ENCODE assay signal across 29 mouse cellular contexts in the genomic region with DNA sequence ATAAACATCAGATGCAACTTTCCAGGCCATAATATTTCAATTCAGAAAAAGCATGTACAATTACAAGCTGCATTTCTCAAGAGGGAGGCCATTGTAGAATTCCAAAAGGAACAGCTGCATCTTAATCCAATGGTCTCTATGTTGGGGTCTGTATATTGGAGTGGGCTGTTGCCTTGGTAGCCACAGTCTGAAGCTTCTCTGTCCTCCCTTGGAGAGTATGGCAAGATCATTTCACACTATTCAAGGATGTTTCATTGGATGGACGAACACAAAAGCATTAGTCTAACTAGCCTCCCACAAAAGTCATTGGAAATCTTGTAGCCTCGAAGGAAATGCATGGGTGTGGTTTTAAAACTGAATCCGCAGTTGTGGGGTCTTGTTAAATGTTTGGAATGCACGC.
A peak's percentile ranks its signal among the peaks of the same experiment; 100 is the strongest.
DNase-seq lines count a peak whose midpoint lies in the region; ATAC-seq lines count a peak whose summit lies in the region.
"Had no signal": no experiment of that assay in that cellular context is flagged by ENCODE, and none has a peak within 500 bp of the region (broad histone marks: within the 10 kb centered on the region; RNA-seq: fewer than 3 reads in every experiment).

No protein-coding gene starts in this region.

- peak; percentile 53 for DNase-seq in embryonic facial prominence, embryonic 14.5 days (ENCODE audit: low spot score)
- no peak for DNase-seq in embryonic facial prominence, embryonic 10.5 days (ENCODE audit: low spot score)
- peak; percentile 66 for DNase-seq in midbrain, embryonic 11.5 days (ENCODE audit: low spot score, missing footprints)
- peak; percentile 5 for DNase-seq in embryo, embryonic 10.5 days (ENCODE audit: low spot score)
- peak; percentile 4 for DNase-seq in mesoderm, embryonic 11.5 days (ENCODE audit: low read depth, low spot score)
- no peak for DNase-seq in thymus, postnatal 10 days (ENCODE audit: low spot score in 2 of 2)
- DNase-seq: adrenal gland, adult 2 months; adrenal gland, postnatal 14 days; B cell, adult 2 months; cerebellum, adult 11-12 months; cerebellum, adult 8-10 months; cerebellum, postnatal 10 days; cerebellum, postnatal 36 days; gastrocnemius, postnatal 10 days; gastrocnemius, postnatal 36 days; heart, postnatal 36 days had no signal

- no peak overlapping the region for H3K27ac ChIP-seq in embryonic facial prominence, embryonic 14.5 days (replicated peaks; ENCODE audit: low read depth, low read length)
- no peak overlapping the region for H3K27ac ChIP-seq in embryonic facial prominence, embryonic 10.5 days (replicated peaks)
- H3K27ac ChIP-seq in midbrain, embryonic 11.5 days (ENCODE audit: low read depth, low read length) = no peak overlapping the region
- H3K27ac ChIP-seq in midbrain, embryonic 13.5 days = no peak overlapping the region
- H3K27ac ChIP-seq: embryonic facial prominence, embryonic 12.5 days; forebrain, embryonic 12.5 days; forebrain, embryonic 15.5 days; hindbrain, embryonic 10.5 days; hindbrain, embryonic 13.5 days; intestine, embryonic 15.5 days had no signal

- H3K9me3 ChIP-seq in embryonic facial prominence, embryonic 14.5 days (ENCODE audit: control insufficient read depth, low read length) = no peaks in the 10 kb centered on the region
- no peaks in the 10 kb centered on the region for H3K9me3 ChIP-seq in embryonic facial prominence, embryonic 10.5 days
- H3K9me3 ChIP-seq in midbrain, embryonic 11.5 days (ENCODE audit: control insufficient read depth, low read length) = no peaks in the 10 kb centered on the region
- no peaks in the 10 kb centered on the region for H3K9me3 ChIP-seq in midbrain, embryonic 13.5 days
- H3K9me3 ChIP-seq: embryonic facial prominence, embryonic 12.5 days; forebrain, embryonic 12.5 days; forebrain, embryonic 15.5 days; G1E; hindbrain, embryonic 10.5 days; hindbrain, embryonic 13.5 days; intestine, embryonic 15.5 days had no signal

- WGBS in embryonic facial prominence, embryonic 14.5 days = 40% methylated on average over 4 of the region's 4 CpGs
- 70% methylated on average over 4 of the region's 4 CpGs for WGBS in embryonic facial prominence, embryonic 10.5 days
- WGBS in midbrain, embryonic 11.5 days = 42% methylated on average over 4 of the region's 4 CpGs
- 23% methylated on average over 4 of the region's 4 CpGs for WGBS in midbrain, embryonic 13.5 days

- H3K9ac ChIP-seq in embryonic facial prominence, embryonic 14.5 days (ENCODE audit: low read depth, low read length) = no peak overlapping the region
- no peak overlapping the region for H3K9ac ChIP-seq in midbrain, embryonic 11.5 days (ENCODE audit: low read length)
- H3K9ac ChIP-seq in midbrain, embryonic 13.5 days (replicated peaks) = no peak overlapping the region
- H3K9ac ChIP-seq: embryonic facial prominence, embryonic 12.5 days; forebrain, embryonic 12.5 days; forebrain, embryonic 15.5 days; hindbrain, embryonic 13.5 days; intestine, embryonic 15.5 days had no signal

- no peak overlapping the region for H3K4me3 ChIP-seq in embryonic facial prominence, embryonic 14.5 days (ENCODE audit: low read depth, low read length)
- H3K4me3 ChIP-seq in embryonic facial prominence, embryonic 10.5 days = no peak overlapping the region
- no peak overlapping the region for H3K4me3 ChIP-seq in midbrain, embryonic 11.5 days (ENCODE audit: low read depth, low read length)
- H3K4me3 ChIP-seq in midbrain, embryonic 13.5 days (replicated peaks) = no peak overlapping the region
- H3K4me3 ChIP-seq: embryonic facial prominence, embryonic 12.5 days; erythroblast, embryonic 14.5 days; forebrain, embryonic 12.5 days; forebrain, embryonic 15.5 days; hindbrain, embryonic 10.5 days; hindbrain, embryonic 13.5 days; intestine, embryonic 15.5 days had no signal

- H3K27me3 ChIP-seq in embryonic facial prominence, embryonic 14.5 days (replicated peaks; ENCODE audit: control insufficient read depth, insufficient read depth, low read length) = no peaks in the 10 kb centered on the region
- no peaks in the 10 kb centered on the region for H3K27me3 ChIP-seq in embryonic facial prominence, embryonic 10.5 days (replicated peaks; ENCODE audit: low read depth, poor library complexity, severe bottlenecking)
- H3K27me3 ChIP-seq in midbrain, embryonic 11.5 days (ENCODE audit: control insufficient read depth, insufficient read depth, low read length) = no peaks in the 10 kb centered on the region
- H3K27me3 ChIP-seq in midbrain, embryonic 13.5 days = no peaks in the 10 kb centered on the region
- H3K27me3 ChIP-seq: CH12.LX; embryonic facial prominence, embryonic 12.5 days; forebrain, embryonic 12.5 days; forebrain, embryonic 15.5 days; hindbrain, embryonic 13.5 days; intestine, embryonic 15.5 days had no signal

- peak; percentile 70; the same call in 1 of the 2 replicates for ATAC-seq in embryonic facial prominence, embryonic 14.5 days (ENCODE audit: low read depth)
- no peak for ATAC-seq in midbrain, embryonic 11.5 days (ENCODE audit: low FRiP score)
- no peak for ATAC-seq in midbrain, embryonic 13.5 days
- ATAC-seq: forebrain, embryonic 15.5 days; hindbrain, embryonic 16.5 days; intestine, embryonic 15.5 days; Patski had no signal

- no peaks in the 10 kb centered on the region for H3K36me3 ChIP-seq in embryonic facial prominence, embryonic 14.5 days (ENCODE audit: control insufficient read depth, insufficient read depth, low read length)
- H3K36me3 ChIP-seq in embryonic facial prominence, embryonic 10.5 days (replicated peaks) = no peaks in the 10 kb centered on the region
- no peaks in the 10 kb centered on the region for H3K36me3 ChIP-seq in midbrain, embryonic 11.5 days (ENCODE audit: control insufficient read depth, insufficient read depth, low read length)
- no peaks in the 10 kb centered on the region for H3K36me3 ChIP-seq in midbrain, embryonic 13.5 days
- H3K36me3 ChIP-seq: embryonic facial prominence, embryonic 12.5 days; forebrain, embryonic 12.5 days; forebrain, embryonic 15.5 days; G1E; hindbrain, embryonic 10.5 days; hindbrain, embryonic 13.5 days; intestine, embryonic 15.5 days had no signal

- H3K4me2 ChIP-seq in embryonic facial prominence, embryonic 14.5 days (ENCODE audit: low read depth, low read length) = no peak overlapping the region
- H3K4me2 ChIP-seq in midbrain, embryonic 11.5 days = no peak overlapping the region
- H3K4me2 ChIP-seq in midbrain, embryonic 13.5 days (replicated peaks) = no peak overlapping the region
- H3K4me2 ChIP-seq: embryonic facial prominence, embryonic 12.5 days; forebrain, embryonic 12.5 days; forebrain, embryonic 15.5 days; heart, embryonic 11.5 days; hindbrain, embryonic 13.5 days; intestine, embryonic 15.5 days had no signal

- H3K4me1 ChIP-seq in embryonic facial prominence, embryonic 14.5 days (ENCODE audit: control insufficient read depth, insufficient read depth, low read length) = 0 out of 2 replicates have a peak, but pooled peaks cover 4% of the 10 kb centered on the region
- H3K4me1 ChIP-seq in embryonic facial prominence, embryonic 10.5 days = 0 out of 2 replicates have a peak, but pooled peaks cover 7% of the 10 kb centered on the region
- no peaks in the 10 kb centered on the region for H3K4me1 ChIP-seq in midbrain, embryonic 11.5 days (ENCODE audit: control insufficient read depth, insufficient read depth, low read length)
- H3K4me1 ChIP-seq in midbrain, embryonic 13.5 days (replicated peaks) = no peaks in the 10 kb centered on the region
- H3K4me1 ChIP-seq: forebrain, embryonic 15.5 days; hindbrain, embryonic 10.5 days; hindbrain, embryonic 13.5 days; intestine, embryonic 15.5 days had no signal

Comparison
In these comparisons a context has a peak if more than half of its experiments do, and no peak if none do; other contexts are left out.
1. DNase-seq: peak in embryonic facial prominence, embryonic 14.5 days (single experiment), midbrain, embryonic 11.5 days (single experiment), embryo, embryonic 10.5 days (single experiment) and mesoderm, embryonic 11.5 days (single experiment); none in embryonic facial prominence, embryonic 10.5 days (single experiment) and thymus, postnatal 10 days (0 of 2).